Mouse (Mus musculus) left cerebral cortex, adult 11 months (tissue): ENCODE results near the gene Arfip1.

Source experiments
- DNase-seq: peaks from one replicate; pipeline ENCODE4 v3.0.0; 2022; ENCODE audit warnings: low spot score

The Arfip1 gene

GRCm38 (mm10) chr3:84484891-84485290, 97.5 kb downstream of the Arfip1 start:
- no peak for DNase-seq

- DNase-seq = no peak
Observed at GRCm38 (mm10) chr3:84484333-84484732, 98.1 kb downstream of the Arfip1 start.

GRCm38 (mm10) chr3:84482121-84482520, 100.3 kb downstream of the Arfip1 start:
- DNase-seq = no peak

- no peak for DNase-seq
Observed at GRCm38 (mm10) chr3:84481104-84481503, 101.3 kb downstream of the Arfip1 start.

GRCm38 (mm10) chr3:84480006-84480897, 102.2 kb downstream of the Arfip1 start, which contains the start of gene Fhdc1:
Fhdc1 (minus strand) TSS chr3:84480429.
- DNase-seq = no peak

- no peak for DNase-seq
Observed at GRCm38 (mm10) chr3:84479293-84480005, 103.0 kb downstream of the Arfip1 start.

GRCm38 (mm10) chr3:84478896-84479292, 103.5 kb downstream of the Arfip1 start:
- no peak for DNase-seq

GRCm38 (mm10) chr3:84478195-84478594, 104.2 kb downstream of the Arfip1 start:
- no peak for DNase-seq

- no peak for DNase-seq
Observed at GRCm38 (mm10) chr3:84477498-84477897, 104.9 kb downstream of the Arfip1 start.

GRCm38 (mm10) chr3:84474981-84475775, 107.2 kb downstream of the Arfip1 start:
- no peak for DNase-seq

GRCm38 (mm10) chr3:84474398-84474797, 108.0 kb downstream of the Arfip1 start:
- no peak for DNase-seq

- no peak for DNase-seq
Observed at GRCm38 (mm10) chr3:84472955-84473354, 109.5 kb downstream of the Arfip1 start.

GRCm38 (mm10) chr3:84472527-84472926, 109.9 kb downstream of the Arfip1 start:
- DNase-seq = no peak

GRCm38 (mm10) chr3:84471146-84471545, 111.3 kb downstream of the Arfip1 start:
- DNase-seq = no peak

- DNase-seq = no peak
Observed at GRCm38 (mm10) chr3:84468111-84468453, 114.3 kb downstream of the Arfip1 start.

- no peak for DNase-seq
Observed at GRCm38 (mm10) chr3:84467419-84468110, 114.9 kb downstream of the Arfip1 start.

GRCm38 (mm10) chr3:84465822-84466500, 116.5 kb downstream of the Arfip1 start:
- DNase-seq = no peak

- no peak for DNase-seq
Observed at GRCm38 (mm10) chr3:84461687-84462086, 120.7 kb downstream of the Arfip1 start.

- DNase-seq = no peak
Observed at GRCm38 (mm10) chr3:84460952-84461351, 121.5 kb downstream of the Arfip1 start.

GRCm38 (mm10) chr3:84460499-84460898, 121.9 kb downstream of the Arfip1 start:
- DNase-seq = no peak

- no peak for DNase-seq
Observed at GRCm38 (mm10) chr3:84455733-84456417, 126.5 kb downstream of the Arfip1 start.
